Mouse (Mus musculus) CH12.LX (cell line): ENCODE measurements at regions not wholly inside any gene's neighbourhood (a gene's known extent, or its start where the extent isn't known, plus 50 kb on each side); places are given as distances from the start of the nearest gene placed in this dataset.
"Not testable (repeated sequence)": the region's sequence is repeated elsewhere in the genome, so short reads cannot be mapped to it uniquely, and the experiment has no call there.

Experiments
- DNase-seq: peaks from one replicate; pipeline ENCODE4 v3.0.0-alpha.2; 2013; ENCODE audit errors: extremely low read depth
- H3K27ac ChIP-seq: 2 replicates; pipeline ENCODE4 v1.5.1; 2012; ENCODE audit warnings: low read depth, mild to moderate bottlenecking, control low read depth, moderate library complexity; ENCODE audit not compliant: insufficient read depth
- H3K27me3 ChIP-seq: replicated peaks from 2 replicates; pipeline ENCODE3; 2012; ENCODE audit warnings: inconsistent platforms
- H3K36me3 ChIP-seq, 2 experiments: replicated peaks in 1 of 2; 2 replicates each; pipeline versions ENCODE3 to v1.6.1; 2012; ENCODE audit warnings: inconsistent platforms in 1 of 2, low read length in 1 of 2, mild to moderate bottlenecking in 1 of 2, mixed read lengths in 1 of 2, moderate library complexity in 1 of 2; ENCODE audit not compliant: control insufficient read depth in 1 of 2, insufficient read depth in 1 of 2
- H3K4me1 ChIP-seq, 2 experiments: 2 replicates each; pipeline ENCODE4 v1.6.1; 2012; ENCODE audit warnings: inconsistent platforms in 1 of 2, moderate library complexity in 1 of 2; ENCODE audit not compliant: insufficient read depth in 2 of 2, control insufficient read depth in 1 of 2
- H3K4me2 ChIP-seq: 2 replicates; pipeline ENCODE4 v1.6.1; 2012; ENCODE audit warnings: low read depth, mild to moderate bottlenecking, control low read depth; ENCODE audit not compliant: poor library complexity, insufficient read depth, severe bottlenecking
- H3K4me3 ChIP-seq, 3 experiments: fragments of 150-350 bp in 1 of 3; sonication (generic) in 1 of 3; replicated peaks in 1 of 3; 2 replicates each; pipeline versions ENCODE3 to v1.5.1; 2011 to 2012; ENCODE audit warnings: low read depth in 2 of 3, low read length in 2 of 3, mild to moderate bottlenecking in 2 of 3, moderate library complexity in 2 of 3, control low read depth in 1 of 3, improper control_type of control experiment in 1 of 3, inconsistent platforms in 1 of 3, mixed read lengths in 1 of 3; ENCODE audit not compliant: poor library complexity in 1 of 3
- H3K79me2 ChIP-seq: replicated peaks from 2 replicates; pipeline ENCODE4 v1.6.1; 2012; ENCODE audit warnings: mild to moderate bottlenecking, moderate library complexity; ENCODE audit not compliant: control insufficient read depth, poor library complexity, insufficient read depth, severe bottlenecking; ENCODE audit errors: extremely low read depth
- H3K9ac ChIP-seq: 2 replicates; pipeline ENCODE4 v1.6.1; 2012; ENCODE audit warnings: low read depth, mild to moderate bottlenecking, control low read depth, moderate library complexity; ENCODE audit not compliant: insufficient read depth
- H3K9me3 ChIP-seq: replicated peaks from 2 replicates; pipeline ENCODE3; 2012; ENCODE audit warnings: low read length, inconsistent platforms, mixed read lengths
- CHD1 ChIP-seq: IDR thresholded peaks from 2 replicates; pipeline ENCODE4 v1.6.1; 2012; ENCODE audit warnings: low read depth, low read length, improper control_type of control experiment, inconsistent platforms
- CHD2 ChIP-seq: IDR thresholded peaks from 2 replicates; pipeline ENCODE4 v1.6.1; 2011; ENCODE audit warnings: low read length, improper control_type of control experiment
- E2F4 ChIP-seq: IDR thresholded peaks from 2 replicates; pipeline ENCODE4 v1.6.1; 2011; ENCODE audit warnings: low read depth, low read length, improper control_type of control experiment; ENCODE audit not compliant: insufficient replicate concordance
- ETS1 ChIP-seq: conservative IDR thresholded peaks from 2 replicates; pipeline ENCODE4 v1.6.1; 2012; ENCODE audit warnings: low read depth, mild to moderate bottlenecking, inconsistent platforms, low read length, improper control_type of control experiment, moderate library complexity
- GABPA ChIP-seq: IDR thresholded peaks from 2 replicates; pipeline ENCODE4 v1.6.1; 2012; ENCODE audit warnings: low read depth, low read length, improper control_type of control experiment, inconsistent platforms; ENCODE audit not compliant: insufficient replicate concordance
- HCFC1 ChIP-seq: IDR thresholded peaks from 2 replicates; pipeline ENCODE4 v1.6.1; 2012; ENCODE audit warnings: low read depth, mild to moderate bottlenecking, inconsistent platforms, low read length, improper control_type of control experiment
- MEF2A ChIP-seq: IDR thresholded peaks from 2 replicates; pipeline ENCODE4 v1.6.1; 2014; ENCODE audit warnings: low read depth, mild to moderate bottlenecking, inconsistent platforms, low read length, improper control_type of control experiment, borderline replicate concordance
- NELFE ChIP-seq: IDR thresholded peaks from 2 replicates; pipeline ENCODE4 v1.6.1; 2011; ENCODE audit warnings: low read depth, low read length, improper control_type of control experiment
- NRF1 ChIP-seq: IDR thresholded peaks from 2 replicates; pipeline ENCODE4 v1.6.1; 2014; ENCODE audit warnings: low read depth, mild to moderate bottlenecking, inconsistent platforms, low read length, improper control_type of control experiment, moderate library complexity
- UBTF ChIP-seq: IDR thresholded peaks from 2 replicates; pipeline ENCODE4 v1.6.1; 2012; ENCODE audit warnings: low read depth, mild to moderate bottlenecking, inconsistent platforms, low read length, improper control_type of control experiment, moderate library complexity
- ZC3H11A ChIP-seq: IDR thresholded peaks from 2 replicates; pipeline ENCODE4 v1.6.1; 2012; ENCODE audit warnings: low read depth, mild to moderate bottlenecking, inconsistent platforms, low read length, improper control_type of control experiment
- ZNF384 ChIP-seq: IDR thresholded peaks from 2 replicates; pipeline ENCODE4 v1.6.1; 2012; ENCODE audit warnings: low read depth, low read length, improper control_type of control experiment, inconsistent platforms
- dilution Hi-C: fragments of 300-500 bp; cut with MboI; formaldehyde crosslinking; loops from 2 replicates; pipeline ENCODE4 v1.14.3; 2020; ENCODE audit warnings: low sequenced_read_pairs; ENCODE audit not compliant: extremely low pct_unique_long_range_greater_than_20kb, extremely low pct_ligation_motif_present
- in situ Hi-C: fragments of 300-500 bp; cut with MboI; formaldehyde crosslinking; loops from 3 replicates; pipeline ENCODE4 v1.14.3; 2019; ENCODE audit warnings: low sequenced_read_pairs, low pct_ligation_motif_present, low pct_unique_long_range_greater_than_20kb, mixed read lengths

- no peaks in the 10 kb centered on the region for H3K4me1 ChIP-seq
- H3K9ac ChIP-seq: no peak overlapping the region
- no peaks in the 10 kb centered on the region for H3K9me3 ChIP-seq
- no peak overlapping the region for H3K4me2 ChIP-seq
- DNase-seq: no peak
- no peak overlapping the region for H3K4me3 ChIP-seq
- in situ Hi-C loops (no loop called here), dilution Hi-C loops (no loop called here)
- no peaks in the 10 kb centered on the region for H3K79me2 ChIP-seq
- H3K27me3 ChIP-seq: no peaks in the 10 kb centered on the region
- no peak for TF ChIP-seq UBTF
- TF ChIP-seq ZNF384: no peak
- TF ChIP-seq ETS1: no peak
- no peak for TF ChIP-seq CHD1
- no peak for TF ChIP-seq HCFC1
- TF ChIP-seq GABPA: no peak
- no peak for TF ChIP-seq NRF1
- TF ChIP-seq CHD2: no peak
- no peak for TF ChIP-seq ZC3H11A
- TF ChIP-seq NELFE: no peak
- no peak for TF ChIP-seq E2F4
- TF ChIP-seq MEF2A: no peak
- H3K27ac ChIP-seq: no peak overlapping the region
- H3K36me3 ChIP-seq: no peaks in the 10 kb centered on the region
Measured at GRCm38 (mm10) chr1:16904690-16905089, 811.6 kb upstream of the 4930444P10Rik start.

DNA sequence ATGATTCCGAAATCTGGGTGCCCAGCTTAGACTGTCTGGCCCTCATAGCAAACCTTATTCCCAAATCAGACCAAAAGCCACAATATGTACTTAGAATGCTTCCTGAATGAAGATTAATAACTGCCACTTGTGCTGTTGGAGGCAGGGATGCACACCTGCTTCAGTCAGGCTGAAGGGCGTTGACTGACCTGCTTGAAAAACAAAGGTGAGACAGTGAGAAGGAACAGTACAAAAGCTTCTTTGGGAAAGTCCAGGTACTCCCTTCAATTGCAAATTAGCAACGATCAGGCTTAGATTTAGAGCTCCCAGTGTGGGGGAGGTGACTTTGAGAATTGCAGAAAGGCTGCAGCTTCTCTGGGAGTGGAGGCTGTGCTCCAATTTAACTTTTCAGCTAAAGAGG is 775.3 kb upstream of the 4930444P10Rik start:
- H3K4me2 ChIP-seq, H3K4me1 ChIP-seq, H3K27ac ChIP-seq, H3K9ac ChIP-seq, H3K27me3 ChIP-seq, H3K4me3 ChIP-seq, in situ Hi-C loops, H3K36me3 ChIP-seq, dilution Hi-C loops, H3K9me3 ChIP-seq, DNase-seq, H3K79me2 ChIP-seq: not testable (repeated sequence)

- H3K4me2 ChIP-seq, H3K36me3 ChIP-seq, DNase-seq, H3K79me2 ChIP-seq, H3K4me1 ChIP-seq, dilution Hi-C loops, H3K9ac ChIP-seq, H3K9me3 ChIP-seq, H3K27ac ChIP-seq, in situ Hi-C loops, H3K4me3 ChIP-seq, H3K27me3 ChIP-seq: not testable (repeated sequence)
Measured at GRCm38 (mm10) chr1:16867086-16867835, 774.1 kb upstream of the 4930444P10Rik start.
